Mouse (Mus musculus): Measurements from ENCODE around the gene Msl2.

The Msl2 gene

GRCm38 (mm10) chr9:101073987-101074331, at the start of gene Msl2:
TSS of gene Msl2 (plus strand) at chr9:101074101.
- no peak for DNase-seq

- peak; percentile 6 to 19 for DNase-seq
These were observed 40.0 kb upstream of the Msl2 start for GRCm38 (mm10) chr9:101033761-101034447.

DNA sequence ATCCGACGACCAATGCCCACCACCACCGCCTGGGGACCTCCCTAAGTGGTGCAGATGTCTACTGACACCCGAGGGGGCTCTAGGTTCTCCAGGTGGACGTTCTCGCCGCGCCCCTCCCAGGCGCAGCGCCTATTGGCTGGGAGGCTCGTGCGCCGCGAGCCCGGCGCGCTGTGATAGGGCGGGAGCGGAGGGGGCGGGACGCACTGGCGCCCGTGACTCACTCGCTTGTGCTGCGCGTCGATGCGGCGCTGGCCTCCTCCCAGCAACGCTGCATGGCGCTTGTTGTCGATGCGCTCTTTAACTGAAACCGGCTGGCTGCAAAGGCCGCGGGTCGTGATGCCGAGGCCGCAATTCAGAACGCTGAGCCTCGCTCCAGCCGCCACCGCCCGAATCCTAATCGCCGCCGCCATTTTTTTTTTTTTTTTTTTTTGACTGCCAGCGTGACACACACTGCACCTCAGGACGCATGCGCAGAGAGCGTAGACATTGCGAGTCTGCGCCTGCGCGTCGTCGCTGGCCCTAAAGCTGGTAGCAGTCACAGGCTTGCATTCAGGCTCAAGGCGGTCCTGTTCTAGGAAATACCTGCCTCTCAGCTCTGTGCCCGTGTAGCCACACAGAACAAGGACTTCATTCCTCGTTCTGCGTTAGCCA, 39.3 kb upstream of the Msl2 start, which contains the start of gene Pccb:
Pccb (minus strand) TSS at position 451 of the 651 bp plus-strand sequence.
- DNase-seq: peak; percentile 95 to 98

DNA sequence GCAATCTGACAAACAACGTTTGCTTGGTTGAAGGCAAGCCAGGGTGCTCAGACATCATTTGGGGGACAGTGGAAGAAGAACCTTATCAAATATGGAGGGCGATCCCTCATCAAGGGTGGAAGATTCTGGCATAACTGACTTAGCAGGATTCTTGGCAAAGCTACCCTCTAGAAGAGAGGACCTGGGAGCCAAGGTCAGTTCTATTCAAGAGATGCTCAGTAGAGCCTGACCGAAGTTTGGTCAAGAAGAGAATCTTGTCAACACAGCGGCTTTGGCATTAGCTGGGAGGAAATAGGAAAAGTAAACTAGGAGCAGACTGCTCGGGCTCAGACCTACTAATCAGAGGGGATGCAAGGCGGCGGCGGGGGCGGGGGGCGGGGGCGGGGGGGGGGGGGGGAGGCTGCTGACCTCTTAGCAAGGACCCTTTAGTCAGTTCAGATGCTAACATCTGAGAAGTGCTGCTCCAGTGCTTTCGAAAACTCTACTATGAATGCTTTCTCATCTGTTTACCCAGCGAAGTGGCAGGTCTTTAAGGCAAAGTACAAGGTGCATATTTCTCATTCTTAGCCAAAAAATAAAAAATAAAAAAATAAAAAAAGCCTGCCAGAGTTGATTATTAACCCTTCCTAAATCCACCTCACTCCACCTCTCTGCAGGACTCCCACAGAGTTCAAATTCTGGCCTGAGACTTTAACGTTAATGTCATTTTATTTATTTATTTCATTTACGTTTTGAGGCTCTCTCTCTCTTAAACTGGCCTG, 37.9 kb upstream of the Msl2 start:
- no peak for DNase-seq

DNA sequence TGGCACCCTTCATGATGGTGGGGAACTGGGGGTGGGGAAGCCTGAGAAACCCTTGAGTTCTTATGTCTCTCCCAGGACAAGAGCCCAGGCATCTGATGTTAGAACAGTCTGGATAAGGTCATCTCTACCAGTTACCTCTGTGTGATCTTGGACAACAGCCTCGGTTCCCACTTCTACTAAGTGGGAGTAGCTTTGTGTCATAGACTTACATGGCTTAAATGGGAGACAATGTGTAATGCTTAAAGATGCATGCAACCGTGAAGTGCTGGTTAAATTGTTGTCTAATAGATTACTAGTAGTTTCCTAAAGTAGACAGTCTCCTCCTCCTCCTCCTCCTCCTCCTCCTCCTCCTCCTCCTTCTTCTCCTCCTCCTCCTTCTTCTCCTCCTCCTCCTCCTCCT, 37.0 kb upstream of the Msl2 start:
- no peak for DNase-seq

DNA sequence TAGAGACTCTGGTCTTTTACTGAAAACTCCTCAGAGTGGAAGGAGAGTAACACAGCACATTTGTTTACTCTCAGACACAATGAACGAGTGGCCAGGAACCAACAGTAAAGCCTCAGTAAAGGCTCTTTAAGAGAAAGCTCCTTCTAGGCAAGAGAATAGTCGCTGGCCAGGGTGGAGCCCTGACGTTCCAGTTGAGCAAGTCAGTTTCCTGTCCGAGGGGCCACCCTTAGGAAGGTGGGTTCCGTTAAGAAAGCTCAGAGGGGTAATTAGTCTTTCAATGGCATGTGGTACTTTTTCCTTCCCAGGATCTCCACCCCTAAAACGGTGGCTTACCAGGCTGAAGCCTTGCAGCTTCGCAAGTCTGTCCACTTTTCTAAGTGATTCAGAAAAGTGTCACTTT, 36.5 kb upstream of the Msl2 start:
- no peak for DNase-seq

GRCm38 (mm10) chr9:101038634-101039033, 35.3 kb upstream of the Msl2 start:
- DNase-seq: no peak

GRCm38 (mm10) chr9:101041508-101041907, 32.4 kb upstream of the Msl2 start:
- no peak for DNase-seq

DNA sequence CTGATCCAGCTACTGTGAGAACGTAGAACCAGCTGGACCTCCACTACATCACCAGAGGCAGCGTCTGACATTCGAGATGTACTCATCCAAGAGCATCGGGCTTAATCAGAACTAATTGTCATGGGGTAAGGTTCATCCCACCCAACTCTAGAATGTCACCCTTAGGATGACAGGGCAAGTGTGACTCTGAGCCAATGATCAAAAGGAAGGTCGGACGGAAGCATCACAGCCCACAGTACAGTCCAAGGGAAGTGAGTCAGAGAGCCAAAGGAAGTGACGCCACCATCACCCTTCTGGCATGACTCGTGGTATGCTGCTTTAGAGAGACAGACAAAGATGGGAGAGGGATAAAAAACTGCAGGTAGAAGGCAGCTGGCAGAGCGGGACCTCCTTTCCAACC, 31.7 kb upstream of the Msl2 start:
- DNase-seq: no peak

DNA sequence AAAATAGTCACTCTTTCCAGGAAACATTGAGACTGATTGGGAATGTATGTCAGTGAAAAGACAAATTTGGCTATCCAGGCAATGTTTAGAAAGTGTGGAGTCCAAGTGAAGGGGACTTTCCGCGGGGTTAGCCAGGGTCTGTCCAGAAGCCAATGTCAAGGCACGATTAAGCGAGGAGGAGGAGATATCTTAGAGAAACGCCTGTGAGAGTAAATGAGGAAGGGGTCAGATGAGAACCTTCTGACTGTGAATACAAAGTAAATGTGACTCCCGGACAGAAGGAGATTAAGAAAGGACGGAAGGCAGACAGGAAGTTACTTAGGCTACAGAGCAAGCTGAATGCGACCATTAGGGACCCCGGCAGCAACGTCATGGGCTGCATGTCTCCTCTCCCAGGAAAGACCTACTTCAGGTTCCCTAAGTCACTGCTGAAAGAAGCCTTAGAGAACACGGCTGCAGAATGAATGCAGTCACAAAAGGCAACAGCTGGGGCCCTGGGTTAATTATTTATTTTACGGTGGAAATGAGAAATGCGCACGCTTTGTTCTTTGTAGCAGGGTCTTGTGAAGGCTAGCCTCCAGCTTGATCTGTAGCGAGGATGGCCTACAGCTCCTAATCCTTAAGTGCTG, 28.1 kb upstream of the Msl2 start:
- DNase-seq: no peak

GRCm38 (mm10) chr9:101052007-101052406, 21.9 kb upstream of the Msl2 start:
- DNase-seq: no peak

DNA sequence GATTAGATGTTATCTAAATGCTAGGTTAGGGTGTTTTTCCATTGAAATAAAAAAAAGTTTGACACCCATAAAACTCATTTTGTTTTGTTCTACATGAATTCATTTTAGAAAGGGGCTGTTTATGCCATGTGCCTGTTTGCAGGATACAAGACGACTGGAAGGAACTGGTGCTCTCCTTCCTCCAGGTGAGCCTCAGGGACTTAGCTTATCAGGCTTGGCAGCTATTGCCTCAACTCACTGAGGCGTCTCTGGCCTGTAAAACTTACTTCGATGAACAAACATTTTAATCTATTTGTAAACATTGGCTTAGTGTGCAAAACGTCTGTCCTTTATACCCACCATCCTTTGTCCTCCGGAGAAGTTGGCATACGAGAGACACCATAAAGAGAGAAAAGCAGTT, 21.2 kb upstream of the Msl2 start:
- DNase-seq: no peak

DNA sequence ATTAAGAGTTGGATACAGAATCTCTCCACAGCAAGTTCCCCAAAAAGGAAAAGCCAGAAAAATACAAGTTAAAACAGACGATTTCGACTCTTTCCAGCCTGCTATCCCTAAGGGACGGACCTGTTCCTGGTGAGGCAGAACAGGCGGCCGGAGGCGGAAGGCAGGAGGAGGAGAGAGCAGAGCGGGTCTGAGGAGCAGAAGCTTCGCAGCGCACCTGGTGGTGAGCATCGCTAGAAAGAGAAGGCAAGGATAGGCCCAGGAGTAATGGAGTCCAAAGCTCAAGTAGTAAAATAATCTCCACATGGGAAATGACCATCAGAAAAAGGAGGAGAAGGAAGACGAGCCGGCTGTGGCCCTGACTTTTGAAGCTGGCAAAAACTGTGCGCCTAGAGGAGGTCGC, 20.6 kb upstream of the Msl2 start:
- no peak for DNase-seq

- DNase-seq: no peak
These were observed 16.7 kb upstream of the Msl2 start for GRCm38 (mm10) chr9:101057156-101057555.

DNA sequence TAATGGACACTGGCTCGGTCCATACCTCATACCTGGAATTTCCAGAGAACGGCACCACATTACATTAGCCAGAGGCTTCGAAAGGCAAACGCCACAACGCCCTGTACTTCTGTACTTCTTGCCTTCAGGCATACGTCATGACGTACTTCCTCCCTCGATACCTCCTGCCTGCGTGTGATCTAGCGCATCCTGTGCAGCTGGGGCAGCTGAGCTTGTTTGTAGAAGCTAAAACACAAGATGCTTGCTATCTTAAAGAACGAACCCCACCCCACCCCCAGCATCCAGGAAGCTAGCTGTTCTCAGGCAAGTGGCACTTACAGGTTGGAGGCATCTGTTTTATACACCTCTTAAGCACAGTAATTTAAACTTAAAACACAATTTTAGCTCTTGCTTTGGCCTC, 12.9 kb upstream of the Msl2 start:
- no peak for DNase-seq

DNA sequence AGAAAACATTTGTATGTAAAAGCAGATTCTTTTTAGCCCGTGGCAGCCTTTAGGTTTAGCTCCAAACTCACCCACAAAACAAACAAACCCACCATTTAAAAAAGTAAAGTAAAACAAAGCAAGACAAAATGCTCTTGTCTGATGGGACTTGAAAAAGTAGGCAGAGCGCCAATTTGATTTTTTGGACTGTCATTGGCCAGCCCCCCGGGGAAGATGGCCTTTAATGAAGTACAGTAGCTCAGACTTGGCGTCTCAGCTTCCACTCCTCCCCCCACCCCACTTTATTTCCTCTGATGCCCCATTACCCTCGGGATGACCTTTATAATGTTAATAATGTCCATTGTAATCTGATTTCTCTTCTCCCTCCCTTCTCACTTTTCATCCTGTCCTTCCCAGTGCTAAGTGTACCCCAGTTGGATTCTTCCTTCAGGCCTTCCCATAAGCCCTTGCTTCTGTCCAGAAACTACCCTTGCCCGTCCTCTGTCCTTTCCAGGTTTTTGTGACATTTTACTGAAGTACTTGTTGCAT, 11.6 kb upstream of the Msl2 start:
- DNase-seq: no peak

DNA sequence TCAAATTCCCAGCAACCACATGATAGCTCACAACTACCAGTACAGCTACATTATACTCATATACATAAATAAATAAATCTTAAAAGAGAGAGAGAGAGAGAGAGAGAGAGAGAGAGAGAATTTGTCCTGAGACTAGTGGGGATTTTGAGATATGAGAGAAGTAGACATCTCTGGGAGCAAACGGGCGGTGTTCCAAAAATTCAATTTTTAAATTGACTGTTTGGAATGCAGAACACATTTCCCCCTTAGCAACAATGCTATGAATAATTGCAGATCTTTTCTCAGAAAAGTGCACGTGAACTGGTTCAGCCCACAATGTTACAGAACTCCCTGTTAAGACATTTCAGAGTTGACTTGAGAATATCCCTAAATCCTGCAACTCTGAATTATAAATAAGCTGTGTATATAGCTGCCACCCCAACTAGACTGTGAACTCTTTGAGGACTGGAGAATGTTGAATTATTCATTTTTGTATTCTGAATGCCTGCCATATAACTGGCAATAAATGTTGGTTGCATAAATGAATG, 8.8 kb upstream of the Msl2 start:
- no peak for DNase-seq

GRCm38 (mm10) chr9:101069781-101070180, 4.1 kb upstream of the Msl2 start:
- DNase-seq: no peak

DNA sequence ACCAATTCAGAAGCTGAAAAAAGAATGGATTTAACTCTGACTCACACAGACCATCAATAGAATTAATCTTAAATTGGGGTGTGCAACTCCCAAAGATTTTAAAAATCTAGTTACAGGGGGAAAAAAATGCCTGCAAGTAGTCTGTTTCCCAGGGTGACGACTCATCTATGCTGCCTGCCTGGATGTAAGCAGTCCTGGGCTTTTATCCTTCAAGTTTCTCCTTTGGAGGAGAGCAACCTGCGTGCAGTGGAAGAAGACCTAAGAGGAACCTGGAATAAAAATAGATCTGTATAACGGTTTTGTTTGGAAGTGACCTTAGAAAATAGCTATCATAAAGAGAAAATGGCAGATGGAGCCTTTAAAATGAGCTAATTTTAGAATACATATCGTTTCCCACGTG, 1.4 kb upstream of the Msl2 start:
- DNase-seq: no peak

DNA sequence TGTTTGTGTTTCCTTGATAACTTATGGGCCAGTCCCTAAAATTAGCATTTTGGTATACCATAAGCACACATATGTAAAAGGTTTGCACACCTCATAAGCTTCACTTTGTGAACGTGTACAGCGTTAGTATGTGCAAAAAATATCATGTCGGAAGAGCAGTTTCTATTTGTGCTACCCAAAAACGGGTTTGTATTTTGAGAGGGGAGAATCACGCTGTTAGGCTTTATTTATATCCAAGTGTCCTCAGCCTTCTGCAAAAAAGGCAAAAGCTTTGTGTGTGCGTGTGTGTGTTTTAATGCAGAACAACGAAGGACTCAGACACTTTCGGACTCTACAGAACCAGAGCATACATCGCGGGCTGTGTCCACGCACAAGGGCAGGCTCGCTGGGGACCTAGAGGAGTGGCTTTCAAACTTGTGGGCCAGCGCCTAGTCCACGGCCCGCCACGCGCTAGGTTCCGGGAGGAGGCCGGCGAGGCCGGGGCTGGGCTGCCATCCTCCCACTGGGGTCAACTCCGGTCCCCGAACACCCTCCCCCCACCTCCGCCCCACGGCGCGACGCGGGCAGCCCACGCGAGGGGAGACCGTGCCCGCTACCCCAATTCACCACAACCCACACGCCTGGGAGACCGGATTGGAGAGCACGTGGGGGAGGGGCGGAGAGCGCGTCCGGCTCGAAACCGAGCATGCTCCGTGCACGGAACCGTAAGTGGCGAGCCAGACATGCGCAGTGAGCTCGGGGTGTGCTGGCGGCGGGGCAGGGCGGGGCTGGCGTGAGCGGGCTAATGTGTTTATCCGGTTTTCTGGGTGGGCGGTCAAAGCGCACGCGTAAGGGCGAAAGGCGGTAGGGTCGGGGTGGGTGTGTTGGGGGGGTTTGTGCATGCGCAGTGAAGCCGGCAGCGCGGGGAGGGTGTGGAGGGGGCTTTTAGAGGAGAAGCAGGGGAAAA, 587 bp upstream of the Msl2 start:
- DNase-seq: peak; percentile 99

- peak; percentile 83 to 89 for DNase-seq
These were observed 576 bp downstream of the Msl2 start for GRCm38 (mm10) chr9:101074332-101075021.

Data from cerebellum, adult 18-20 months (tissue).